Comparison of ENCODE assay signal across 18 mouse cellular contexts in the genomic region with DNA sequence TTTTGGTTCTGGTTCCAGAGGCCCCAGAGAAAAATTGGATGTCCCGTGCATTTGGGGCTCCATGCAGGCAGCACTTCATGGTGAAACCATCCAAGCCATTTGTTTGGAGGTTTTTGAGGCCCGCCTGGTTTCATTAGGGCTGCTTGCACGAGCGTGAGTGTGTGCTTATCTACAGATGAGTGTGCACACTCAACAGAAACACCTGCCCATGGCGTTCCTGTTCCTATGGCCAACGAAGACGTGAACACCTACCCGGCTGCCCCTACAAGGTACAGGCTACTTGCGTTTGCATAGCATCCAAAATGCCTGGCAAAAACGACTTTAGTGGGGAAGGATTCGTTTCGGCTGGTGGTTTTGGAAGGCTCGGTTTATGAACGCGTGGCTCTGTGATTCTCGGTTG. TPM values are rescaled to one million over a fixed set of nuclear protein-coding genes. Genes with fewer than 3 reads are reported as not detected.
DNase-seq lines count a peak whose midpoint lies in the region; TF ChIP-seq lines count a peak whose summit lies in the region.
"Had no signal": no experiment of that assay in that cellular context is flagged by ENCODE, and none has a peak within 500 bp of the region (broad histone marks: within the 10 kb centered on the region; RNA-seq: fewer than 3 reads in every experiment).

No protein-coding gene starts in this region.

- H3K9me3 ChIP-seq in CH12.LX (replicated peaks; ENCODE audit: low read length) (no peaks in the 10 kb centered on the region), ES-E14 (ENCODE audit: control insufficient read depth, insufficient read depth, low read depth, low read length) (no peaks in the 10 kb centered on the region)
- H3K9me3 ChIP-seq: embryonic facial prominence, embryonic 13.5 days; embryonic facial prominence, embryonic 15.5 days; forebrain, embryonic 12.5 days had no signal

- H3K4me3 ChIP-seq in CH12.LX (replicated peaks in 1 of 3; ENCODE audit: low read depth in 2 of 3, low read length in 2 of 3, poor library complexity in 1 of 3) (no peak overlapping the region), ES-E14 (ENCODE audit: insufficient read depth in 1 of 2, low read depth in 1 of 2, low read length in 2 of 2, poor library complexity in 1 of 2, severe bottlenecking in 1 of 2) (peak overlapping the region in 1 of 2 experiments; percentile 22; a peak in 2 of 4 replicates)
- H3K4me3 ChIP-seq in left cerebral cortex, adult 2 months, result no peak overlapping the region
- H3K4me3 ChIP-seq: embryonic facial prominence, embryonic 13.5 days; embryonic facial prominence, embryonic 15.5 days; forebrain, embryonic 10.5 days; forebrain, embryonic 12.5 days had no signal

- TF ChIP-seq CTCF in CH12.LX (conservative IDR thresholded peaks at IDR 0.05 in 1 of 2, IDR thresholded peaks at IDR 0.05 in 1 of 2; ENCODE audit: low read depth in 2 of 2, low read length in 2 of 2), result no peak
- no peak for TF ChIP-seq CTCF in left cerebral cortex, adult 2 months (IDR thresholded peaks at IDR 0.05)

- TF ChIP-seq EP300 in CH12.LX (IDR thresholded peaks at IDR 0.05; ENCODE audit: low read length), result no peak

- H3K27ac ChIP-seq in CH12.LX (ENCODE audit: insufficient read depth, low read depth) (no peak overlapping the region), ES-E14 (ENCODE audit: insufficient read depth, low read depth, low read length, poor library complexity, severe bottlenecking) (peak overlapping the region; percentile 8; the same call in 1 of the 2 replicates)
- H3K27ac ChIP-seq in left cerebral cortex, adult 2 months, result no peak overlapping the region
- H3K27ac ChIP-seq: embryonic facial prominence, embryonic 13.5 days; embryonic facial prominence, embryonic 15.5 days; forebrain, embryonic 12.5 days had no signal

- H3K9ac ChIP-seq in CH12.LX (ENCODE audit: insufficient read depth, low read depth), result no peak overlapping the region
- peak overlapping the region; percentile 36; the same call in 1 of the 2 replicates for H3K9ac ChIP-seq in ES-E14 (ENCODE audit: insufficient read depth, low read depth, low read length, poor library complexity, severe bottlenecking)
- H3K9ac ChIP-seq: embryonic facial prominence, embryonic 13.5 days; embryonic facial prominence, embryonic 15.5 days; forebrain, embryonic 12.5 days had no signal

- intact Hi-C loops in heart, postnatal 14 days (cut with DNase I), result loop anchor here (5.0 kb wide), 1 partner anchor 54 kb away; no protein-coding TSS in a partner anchor
- intact Hi-C loops in left cerebral cortex, adult 2 months (cut with DNase I), result no loop called here

- H3K79me2 ChIP-seq in CH12.LX (replicated peaks; ENCODE audit: control insufficient read depth, extremely low read depth, insufficient read depth, poor library complexity, severe bottlenecking), result no peaks in the 10 kb centered on the region

- H3K4me2 ChIP-seq in CH12.LX (ENCODE audit: insufficient read depth, low read depth, poor library complexity, severe bottlenecking), result no peak overlapping the region
- H3K4me2 ChIP-seq: embryonic facial prominence, embryonic 13.5 days; embryonic facial prominence, embryonic 15.5 days; forebrain, embryonic 12.5 days had no signal

- DNase-seq in heart, adult 11 months, result peak; percentile 76
- no peak for DNase-seq in heart, postnatal 14 days
- no peak for DNase-seq in CH12.LX (ENCODE audit: extremely low read depth)
- no peak for DNase-seq in ES-E14 (ENCODE audit: low read depth, low spot score)
- no peak for DNase-seq in adrenal gland, postnatal 4 days (ENCODE audit: low spot score in 2 of 2)
- DNase-seq in left cerebral cortex, adult 2 months (ENCODE audit: extremely low spot score in 1 of 2, low spot score in 2 of 2), result no peak
- DNase-seq: adrenal gland, adult 2 months; adrenal gland, postnatal 10 days; adrenal gland, postnatal 25 days; B cell, adult 2 months; cerebellum, adult 11-12 months; cerebellum, adult 2 months; cerebellum, adult 9-10 months; cerebellum, postnatal 25 days had no signal

- in situ Hi-C loops in CH12.LX (cut with MboI; ENCODE audit: low pct_ligation_motif_present, low pct_unique_long_range_greater_than_20kb, low sequenced_read_pairs), result no loop called here
- in situ Hi-C loops in ES-E14 (cut with MboI; ENCODE audit: low sequenced_read_pairs in 2 of 2, unreplicated experiment in 2 of 2), result no loop called here

- no peak for TF ChIP-seq POLR2A in CH12.LX (IDR thresholded peaks at IDR 0.05; ENCODE audit: low read depth, low read length)

- H3K36me3 ChIP-seq in CH12.LX (replicated peaks in 1 of 2; ENCODE audit: control insufficient read depth in 1 of 2, insufficient read depth in 1 of 2, low read length in 1 of 2) (no peaks in the 10 kb centered on the region), ES-E14 (ENCODE audit: control insufficient read depth, insufficient read depth, low read length, poor library complexity, severe bottlenecking) (no peaks in the 10 kb centered on the region)
- H3K36me3 ChIP-seq: embryonic facial prominence, embryonic 13.5 days; embryonic facial prominence, embryonic 15.5 days; forebrain, embryonic 10.5 days; forebrain, embryonic 12.5 days had no signal

- no peaks in the 10 kb centered on the region for H3K27me3 ChIP-seq in CH12.LX (replicated peaks)
- H3K27me3 ChIP-seq: embryonic facial prominence, embryonic 13.5 days; embryonic facial prominence, embryonic 15.5 days; forebrain, embryonic 12.5 days had no signal

- dilution Hi-C loops in CH12.LX (cut with MboI; ENCODE audit: extremely low pct_ligation_motif_present, extremely low pct_unique_long_range_greater_than_20kb, low sequenced_read_pairs), result no loop called here

- H3K4me1 ChIP-seq in CH12.LX (ENCODE audit: control insufficient read depth in 1 of 2, insufficient read depth in 2 of 2) (peaks cover 0 to 5% of the 10 kb centered on the region in 2 experiments; a peak in 1 of 4 replicates), ES-E14 (ENCODE audit: control insufficient read depth in 2 of 2, insufficient read depth in 2 of 2, low read length in 2 of 2, poor library complexity in 1 of 2) (peaks cover 13 to 21% of the 10 kb centered on the region in 2 experiments)

- no peak for TF ChIP-seq RAD21 in CH12.LX (IDR thresholded peaks at IDR 0.05; ENCODE audit: low read depth, low read length)

TF ChIP-seq in CH12.LX, 34 proteins besides CTCF, POLR2A, EP300 and RAD21:
- peak; percentile 63 for TF ChIP-seq BHLHE40 (IDR thresholded peaks at IDR 0.05; ENCODE audit: low read depth, low read length)
- no peak for TF ChIP-seq SMC3 (IDR thresholded peaks at IDR 0.05; ENCODE audit: low read depth, low read length)

TF ChIP-seq in ES-E14, 5 proteins besides CTCF, POLR2A, EP300 and RAD21:
- no peak for TF ChIP-seq CHD2 (IDR thresholded peaks at IDR 0.05; ENCODE audit: low read depth, low read length)
- TF ChIP-seq HCFC1 (IDR thresholded peaks at IDR 0.05; ENCODE audit: borderline replicate concordance, insufficient read depth, low read length), result no peak
- no peak for TF ChIP-seq ZC3H11A (IDR thresholded peaks at IDR 0.05; ENCODE audit: borderline replicate concordance, low read depth, low read length)
- no peak for TF ChIP-seq ZNF384 (IDR thresholded peaks at IDR 0.05; ENCODE audit: low read depth, low read length)

RNA-seq across cellular contexts. Expression of a gene that starts 13.3 kb away (rescaled TPM):
- 100 to 1,000 TPM in 1 of 2 experiments, 10 to 100 TPM in 1; 93.8 to 105 TPM for total RNA-seq in heart, postnatal 14 days (2021)
- total RNA-seq in CH12.LX (2012; rRNA removed), result 82.1 and 96.0 TPM in 2 replicates
- 78.6 and 82.8 TPM in 2 replicates for total RNA-seq in CH12.LX (2014; rRNA removed)
- 86.2 and 99.6 TPM in 2 replicates for polyA plus RNA-seq in CH12.LX (2012; ENCODE audit: insufficient read length, low read depth)
- total RNA-seq in ES-E14 (2012; rRNA removed), result 190 and 210 TPM in 2 replicates
- total RNA-seq in adrenal gland, postnatal 4 days (2021), result 100 to 1,000 TPM; 112 to 117 TPM
- total RNA-seq in left cerebral cortex, adult 2 months (2021), result 10 to 100 TPM; 67.1 to 72.6 TPM
